In the genomic region with DNA sequence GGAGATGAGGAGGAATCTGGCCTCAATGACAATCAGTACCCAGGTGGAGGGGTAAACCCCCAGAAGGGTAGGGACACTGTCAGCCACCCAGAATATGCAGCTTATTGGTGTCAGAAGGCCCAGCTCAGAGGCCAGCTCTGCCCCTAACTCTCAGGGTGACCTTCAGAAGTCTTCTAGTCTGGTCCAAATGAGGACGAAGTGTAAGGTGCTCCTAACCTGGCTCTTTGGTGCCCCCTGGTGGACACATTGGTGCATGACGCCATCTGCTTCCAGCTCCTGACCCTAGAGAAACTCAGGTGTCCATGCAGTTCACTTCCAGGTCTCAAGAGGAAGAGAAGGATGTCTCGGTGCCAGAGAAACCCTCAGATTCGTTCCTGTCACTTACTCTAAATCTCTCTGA, we compare ENCODE assay signal across 9 mouse cellular contexts. TPM values are rescaled to one million over a fixed set of nuclear protein-coding genes. Genes with fewer than 3 reads are reported as not detected.
A peak's percentile ranks its signal among the peaks of the same experiment; 100 is the strongest.
DNase-seq lines count a peak whose midpoint lies in the region; ATAC-seq lines count a peak whose summit lies in the region.
"Had no signal": no experiment of that assay in that cellular context is flagged by ENCODE, and none has a peak within 500 bp of the region (broad histone marks: within the 10 kb centered on the region; RNA-seq: fewer than 3 reads in every experiment).

No protein-coding gene starts in this region.

- peak; percentile 45 for DNase-seq in MEL-GATA-1-ER (ENCODE audit: extremely low read depth, low read depth)
- DNase-seq in c-Kit-positive CD71-positive TER-119-negative erythroid progenitor cells, embryonic 14.5 days (ENCODE audit: low read depth), result peak; percentile 84
- peak; percentile 90 for DNase-seq in forebrain, embryonic 11.5 days (ENCODE audit: low spot score)
- DNase-seq in hindbrain, embryonic 11.5 days (ENCODE audit: low spot score), result peak; percentile 91
- DNase-seq in layer of hippocampus, postnatal 25 days (ENCODE audit: extremely low spot score in 1 of 2, low spot score in 1 of 2), result peak; percentile 66 to 83
- peak; percentile 83 for DNase-seq in lung, postnatal 36 days
- DNase-seq in right cerebral cortex, postnatal 14 days, result peak; percentile 68
- peak; percentile 47 to 80 for DNase-seq in urinary bladder, postnatal 4 days (ENCODE audit: low spot score in 2 of 2)

- no peaks in the 10 kb centered on the region for H3K36me3 ChIP-seq in forebrain, embryonic 11.5 days (ENCODE audit: control insufficient read depth, insufficient read depth, low read length)
- no peaks in the 10 kb centered on the region for H3K36me3 ChIP-seq in hindbrain, embryonic 11.5 days (ENCODE audit: control insufficient read depth, insufficient read depth, low read length)

- no peaks in the 10 kb centered on the region for H3K27me3 ChIP-seq in forebrain, embryonic 11.5 days (ENCODE audit: control insufficient read depth, insufficient read depth, low read length)
- peaks cover 2% of the 10 kb centered on the region; the same call in 1 of the 2 replicates for H3K27me3 ChIP-seq in hindbrain, embryonic 11.5 days (ENCODE audit: control insufficient read depth, insufficient read depth, low read length)

- H3K4me3 ChIP-seq in forebrain, embryonic 11.5 days (ENCODE audit: low read depth, low read length), result no peak overlapping the region
- H3K4me3 ChIP-seq in hindbrain, embryonic 11.5 days (ENCODE audit: low read depth, low read length), result no peak overlapping the region

- WGBS in forebrain, embryonic 11.5 days, result 6% methylated on average over 4 of the region's 4 CpGs
- WGBS in hindbrain, embryonic 11.5 days, result 5% methylated on average over 4 of the region's 4 CpGs

- H3K9me3 ChIP-seq in forebrain, embryonic 11.5 days (ENCODE audit: control insufficient read depth, low read length), result no peaks in the 10 kb centered on the region
- no peaks in the 10 kb centered on the region for H3K9me3 ChIP-seq in hindbrain, embryonic 11.5 days (ENCODE audit: control insufficient read depth, low read length)

- H3K4me2 ChIP-seq in forebrain, embryonic 11.5 days (ENCODE audit: low read depth, low read length, severe bottlenecking), result no peak overlapping the region
- no peak overlapping the region for H3K4me2 ChIP-seq in hindbrain, embryonic 11.5 days (replicated peaks; ENCODE audit: low read depth, low read length)

- H3K27ac ChIP-seq in forebrain, embryonic 11.5 days (ENCODE audit: low read depth, low read length), result no peak overlapping the region
- no peak overlapping the region for H3K27ac ChIP-seq in hindbrain, embryonic 11.5 days (ENCODE audit: low read depth, low read length)
- H3K27ac ChIP-seq: macrophage had no signal

- no peaks in the 10 kb centered on the region for H3K4me1 ChIP-seq in forebrain, embryonic 11.5 days (replicated peaks; ENCODE audit: control insufficient read depth, insufficient read depth, low read length)
- no peaks in the 10 kb centered on the region for H3K4me1 ChIP-seq in hindbrain, embryonic 11.5 days (replicated peaks; ENCODE audit: control insufficient read depth, insufficient read depth, low read length)

- no peak overlapping the region for H3K9ac ChIP-seq in forebrain, embryonic 11.5 days (ENCODE audit: low read length)
- H3K9ac ChIP-seq in hindbrain, embryonic 11.5 days (ENCODE audit: low read depth, low read length), result no peak overlapping the region

- ATAC-seq in forebrain, embryonic 11.5 days (replicated peaks; ENCODE audit: low FRiP score), result no peak
- peak; percentile 33; the same call in 1 of the 2 replicates for ATAC-seq in hindbrain, embryonic 11.5 days (ENCODE audit: low FRiP score)

RNA-seq across cellular contexts. Expression of a gene that starts 13.3 kb away (rescaled TPM):
- polyA plus RNA-seq in forebrain, embryonic 11.5 days (2014; fragmentation: Nextera tagmentation; extraction: Ambion mirVana), result 83.4 and 86.8 TPM in 2 replicates
- polyA plus RNA-seq in hindbrain, embryonic 11.5 days (2014; fragmentation: Nextera tagmentation; extraction: Ambion mirVana), result 57.9 and 58.8 TPM in 2 replicates
- total RNA-seq in layer of hippocampus, postnatal 25 days (2021), result 10 to 100 TPM in 1 of 2 experiments, 1 to 10 TPM in 1; 9.2 to 12.9 TPM
- polyA plus RNA-seq: macrophage had no signal

RNA-seq across cellular contexts. Expression of a gene that starts 16.1 kb away (rescaled TPM):
- polyA plus RNA-seq in forebrain, embryonic 11.5 days (2014; fragmentation: Nextera tagmentation; extraction: Ambion mirVana), result 10.7 and 10.9 TPM in 2 replicates
- polyA plus RNA-seq in hindbrain, embryonic 11.5 days (2014; fragmentation: Nextera tagmentation; extraction: Ambion mirVana), result 27.7 and 29.4 TPM in 2 replicates
- 100 to 1,000 TPM; 108 to 111 TPM for total RNA-seq in layer of hippocampus, postnatal 25 days (2021)

RNA-seq across cellular contexts. Expression of a gene that starts 16.2 kb away (rescaled TPM):
- polyA plus RNA-seq in forebrain, embryonic 11.5 days (2014; fragmentation: Nextera tagmentation; extraction: Ambion mirVana), result not detected in 2 replicates
- polyA plus RNA-seq in hindbrain, embryonic 11.5 days (2014; fragmentation: Nextera tagmentation; extraction: Ambion mirVana), result not detected in 2 replicates
- total RNA-seq in layer of hippocampus, postnatal 25 days (2021), result 1 to 10 TPM; 1.2 to 1.4 TPM
- polyA plus RNA-seq: macrophage had no signal
